Mouse (Mus musculus) brain, embryonic 14.5 days (tissue): ENCODE measurements at regions not wholly inside any gene's neighbourhood (a gene's known extent, or its start where the extent isn't known, plus 50 kb on each side); places are given as distances from the start of the nearest gene placed in this dataset.

Source experiments
- CTCF ChIP-seq: fragments of 200-500 bp; IDR thresholded peaks from 2 replicates; pipeline ENCODE4 v1.5.1; 2012; ENCODE audit warnings: inconsistent platforms, mild to moderate bottlenecking, moderate library complexity, borderline replicate concordance; ENCODE audit not compliant: insufficient read depth, insufficient read length; ENCODE audit errors: extremely low read depth
- POLR2A ChIP-seq: fragments of 200-500 bp; IDR thresholded peaks from 2 replicates; pipeline ENCODE4 v1.6.1; 2012; ENCODE audit warnings: mild to moderate bottlenecking, inconsistent platforms, borderline replicate concordance; ENCODE audit not compliant: poor library complexity, insufficient read depth, insufficient read length, severe bottlenecking; ENCODE audit errors: extremely low read depth

DNA sequence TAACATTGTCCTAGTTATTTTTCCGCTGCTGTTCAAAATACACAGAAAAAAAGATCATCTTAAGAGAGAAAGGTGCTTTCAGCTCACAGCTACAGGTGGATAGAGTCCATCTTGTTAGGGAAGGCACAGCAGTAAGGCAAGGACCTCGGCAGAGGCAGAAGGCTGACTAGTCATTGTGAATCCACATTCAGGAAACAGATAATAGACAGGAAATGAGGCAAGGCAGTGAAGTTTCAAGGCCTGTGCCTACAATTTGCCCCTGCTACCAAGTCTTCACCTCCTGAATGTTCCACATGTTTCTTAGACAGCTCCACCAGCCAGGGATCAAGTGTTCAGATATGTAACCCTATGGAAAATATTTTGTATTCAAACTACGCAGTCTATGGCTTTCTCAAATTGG is 122.0 kb upstream of the Spaca1 start:
- TF ChIP-seq POLR2A = no peak
- TF ChIP-seq CTCF = no peak
